Mouse (Mus musculus) layer of hippocampus, postnatal 14 days (tissue): ENCODE measurements around the gene Smarcad1. TPM values are rescaled to one million over a fixed set of nuclear protein-coding genes. Genes with fewer than 3 reads are reported as not detected.
A peak's percentile ranks its signal among the peaks of the same experiment; 100 is the strongest.
"Not testable (repeated sequence)": the region's sequence is repeated elsewhere in the genome, so short reads cannot be mapped to it uniquely, and the experiment has no call there.

ENCODE experiments used
- DNase-seq, 2 experiments: peaks; one replicate each; pipeline ENCODE4 v3.0.0; 2021 to 2022; ENCODE audit warnings: low spot score in 2 of 2, mixed read lengths in 1 of 2
- long read RNA-seq, 2 experiments: library from polyadenylated mRNA; stranded (forward); transcript quantifications; one replicate each; pipeline ENCODE4 v2.0.0; 2021
- total RNA-seq, 2 experiments: library from RNA; stranded (reverse); gene quantifications; 2 replicates each; pipeline ENCODE4 v1.2.3; 2021

The Smarcad1 gene
- 10 to 100 TPM; 47.1 to 48.3 TPM for total RNA-seq
- long read RNA-seq, experiment 1, full-length matches to known transcripts, result 5 of 11 reads
- long read RNA-seq, experiment 1, partial matches to known transcripts, result 3 of 11 reads
- long read RNA-seq, experiment 1, other reads (novel, unspliced or antisense), result 3 of 11 reads
- long read RNA-seq, experiment 2, full-length matches to known transcripts, result 13 of 21 reads
- long read RNA-seq, experiment 2, partial matches to known transcripts, result 2 of 21 reads
- long read RNA-seq, experiment 2, other reads (novel, unspliced or antisense), result 6 of 21 reads

DNA sequence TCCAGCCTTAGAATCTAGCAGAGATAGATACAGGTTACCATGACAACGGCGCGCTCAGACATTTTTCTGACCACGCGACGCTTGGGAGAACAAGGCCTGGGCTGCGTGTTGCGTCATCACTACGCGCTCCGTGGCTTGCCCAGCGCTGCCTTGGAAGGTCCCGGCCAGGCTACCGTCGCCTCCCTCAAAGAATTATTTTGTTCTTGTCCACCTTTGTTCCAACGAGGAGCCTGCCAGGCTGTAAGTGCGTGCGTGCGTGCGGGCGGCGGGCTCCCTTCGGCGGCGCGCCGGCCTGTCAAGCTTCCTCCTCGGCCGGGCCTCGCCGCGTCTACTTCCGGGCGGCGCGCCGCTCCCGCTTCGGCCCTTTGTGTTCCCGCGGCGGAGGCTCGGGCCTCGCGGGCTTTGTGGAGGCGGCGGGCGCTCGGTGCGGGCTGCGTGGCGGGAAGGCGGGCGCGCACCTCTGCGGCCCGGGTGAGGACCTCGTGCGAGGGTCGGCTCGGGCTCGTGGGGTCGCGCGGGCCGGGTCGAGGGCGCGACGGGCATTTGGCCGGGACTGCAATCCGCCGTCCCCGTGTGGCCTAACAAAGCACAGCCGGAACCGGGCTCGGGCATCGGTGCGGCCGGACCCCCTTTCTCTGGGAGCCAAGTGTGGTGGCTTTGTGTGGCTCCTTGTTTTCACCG, at the start of gene Smarcad1:
Gene Smarcad1 (plus strand): TSS at position 93 of the 681 bp plus-strand sequence.
- peak; percentile 96 for DNase-seq

DNA sequence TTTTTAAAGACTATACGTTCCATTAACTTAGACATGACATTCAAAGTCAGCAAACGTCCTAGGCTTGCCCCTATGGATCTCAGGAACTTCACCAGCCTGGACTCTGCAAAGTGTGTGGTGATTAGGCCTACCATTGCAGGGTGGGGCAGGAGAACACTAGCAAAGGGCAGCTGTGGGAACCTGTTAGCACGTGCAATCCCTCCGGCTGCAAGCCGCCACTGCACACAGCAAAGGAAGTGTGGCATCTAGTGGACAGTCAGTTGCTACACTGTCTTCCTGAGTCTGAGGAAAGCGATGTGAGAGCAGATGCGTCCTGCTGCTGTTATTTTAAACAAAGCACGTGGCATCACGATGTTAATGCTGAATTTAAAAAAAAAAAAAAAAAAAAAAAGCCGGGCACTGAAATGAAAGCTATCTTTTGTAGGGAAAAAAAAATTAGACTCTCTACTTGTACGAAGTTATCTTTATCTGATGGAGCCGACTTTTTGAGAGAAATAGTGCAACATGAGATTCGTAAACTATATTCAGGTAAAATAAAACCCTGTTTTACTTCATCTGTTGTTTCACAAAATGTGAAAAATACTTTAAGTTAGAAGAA, 45.5 kb upstream of the Smarcad1 start:
- DNase-seq, result peak; percentile 3 to 4

DNA sequence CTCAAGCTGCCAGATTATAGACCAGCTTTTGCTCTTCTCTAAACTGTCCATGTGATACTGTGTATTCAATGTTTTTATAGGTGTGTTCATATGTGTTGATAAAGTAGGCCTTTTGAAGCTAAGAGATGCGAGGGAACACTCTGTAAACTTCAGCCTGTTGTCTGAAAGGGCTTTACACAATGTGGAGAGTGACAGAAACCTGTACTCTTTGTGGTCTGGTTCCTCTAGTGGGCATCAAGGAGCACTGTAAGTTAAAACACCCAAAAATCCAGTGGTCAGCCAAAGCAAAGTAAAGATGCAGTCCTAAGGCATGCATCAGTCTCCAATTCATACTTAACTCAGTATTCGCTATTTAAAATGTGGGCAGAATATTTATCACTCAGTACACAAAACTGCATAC, 44.6 kb upstream of the Smarcad1 start:
- DNase-seq, result no peak

DNA sequence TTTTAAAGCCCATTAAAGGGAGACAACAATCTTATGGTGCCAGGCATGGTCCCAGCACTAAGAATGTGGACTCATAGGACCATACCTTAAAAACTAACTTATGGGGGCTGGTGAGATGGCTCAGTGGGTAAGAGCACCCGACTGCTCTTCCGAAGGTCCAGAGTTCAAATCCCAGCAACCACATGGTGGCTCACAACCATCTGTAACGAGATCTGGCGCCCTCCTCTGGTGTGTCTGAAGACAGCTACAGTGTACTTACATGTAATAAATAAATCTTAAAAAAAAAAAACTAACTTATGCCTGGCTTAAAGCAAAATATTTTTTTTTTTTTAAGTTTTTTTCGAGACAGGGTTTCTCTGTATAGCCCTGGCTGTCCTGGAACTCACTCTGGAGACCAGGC, 41.6 kb upstream of the Smarcad1 start:
- not testable (repeated sequence) for DNase-seq

DNA sequence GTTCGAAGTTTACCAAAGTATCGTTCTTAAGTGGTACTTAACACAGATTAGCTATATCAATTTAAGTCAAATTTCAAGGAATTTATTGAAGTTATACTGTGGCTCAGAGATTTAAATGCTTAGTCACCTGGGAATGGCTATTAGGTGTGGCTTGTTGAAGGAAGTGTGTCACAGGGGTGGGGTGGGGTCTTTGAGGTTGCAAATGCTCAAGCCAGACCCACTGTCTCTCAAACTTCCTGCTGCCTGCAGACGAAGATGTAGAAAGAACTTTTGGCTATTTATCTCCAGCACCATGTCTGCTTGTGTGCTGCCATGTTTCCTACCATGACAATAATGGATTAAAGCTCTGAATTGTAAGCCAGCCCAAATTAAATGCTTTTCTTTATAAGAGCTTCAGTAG, 40.2 kb upstream of the Smarcad1 start:
- no peak for DNase-seq

DNA sequence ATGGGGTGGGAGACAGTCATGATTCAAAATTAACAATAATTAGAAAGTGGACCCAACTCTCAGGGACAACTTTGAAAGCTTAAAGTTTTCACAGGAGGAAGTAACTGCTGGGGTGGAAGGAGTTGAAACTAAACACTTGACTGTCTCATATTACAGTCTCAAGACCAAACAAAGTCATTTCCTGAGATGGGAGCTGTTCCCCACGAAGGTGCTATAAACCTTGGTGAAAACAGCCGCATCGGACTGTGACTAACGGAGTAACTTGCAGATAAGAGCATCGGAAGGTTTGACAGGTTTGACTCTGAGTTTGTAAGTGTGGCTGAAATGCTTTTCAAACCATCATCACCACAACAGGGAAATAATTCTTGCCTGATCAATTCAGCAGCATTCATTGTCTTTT, 33.5 kb upstream of the Smarcad1 start:
- DNase-seq, result no peak

DNA sequence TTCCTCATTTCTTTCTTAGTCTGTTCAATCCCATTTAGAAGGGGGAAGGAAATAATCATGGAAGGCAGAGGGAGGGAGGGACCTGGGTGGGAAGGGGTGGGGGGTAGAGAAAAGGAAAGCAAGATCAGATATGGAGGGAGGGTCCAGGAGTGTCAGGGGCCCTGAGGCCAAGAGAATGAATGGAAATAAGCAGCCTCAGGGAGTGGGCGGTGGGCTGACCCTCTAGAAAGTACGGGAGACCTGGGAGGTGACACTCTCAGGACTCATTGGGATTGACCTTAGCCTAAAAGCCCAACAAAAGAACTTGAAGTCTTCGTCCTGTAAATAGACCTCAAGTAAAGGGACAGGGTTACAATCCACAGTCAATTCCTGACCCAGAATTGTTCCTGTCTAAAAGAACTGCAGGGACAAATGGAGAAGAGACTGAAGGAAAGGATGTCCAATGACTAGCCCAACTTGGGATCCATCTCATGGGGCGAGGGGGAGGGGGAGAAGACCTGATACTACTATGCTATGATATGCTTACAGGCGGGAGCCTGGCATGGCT, 30.9 kb upstream of the Smarcad1 start:
- no peak for DNase-seq

DNA sequence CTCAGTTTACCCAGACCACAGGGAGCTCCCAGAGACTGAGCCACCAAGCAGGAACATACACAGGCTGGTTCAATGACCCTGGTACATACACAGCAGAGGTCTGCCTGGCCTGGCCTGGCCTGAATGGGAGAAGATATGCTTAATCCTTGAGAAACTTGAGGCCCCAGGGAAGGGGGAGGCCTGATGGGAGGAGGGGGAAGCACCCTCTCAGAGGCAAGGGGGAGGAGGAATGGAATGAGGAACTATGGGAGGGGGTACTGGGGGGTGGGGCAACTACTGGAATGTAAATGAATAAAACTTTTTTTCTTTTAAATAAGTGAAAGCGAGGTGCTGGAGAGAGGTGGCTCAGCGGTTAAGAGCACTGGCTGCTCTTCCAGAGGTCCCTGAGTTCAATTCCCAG, 30.2 kb upstream of the Smarcad1 start:
- DNase-seq, result no peak

DNA sequence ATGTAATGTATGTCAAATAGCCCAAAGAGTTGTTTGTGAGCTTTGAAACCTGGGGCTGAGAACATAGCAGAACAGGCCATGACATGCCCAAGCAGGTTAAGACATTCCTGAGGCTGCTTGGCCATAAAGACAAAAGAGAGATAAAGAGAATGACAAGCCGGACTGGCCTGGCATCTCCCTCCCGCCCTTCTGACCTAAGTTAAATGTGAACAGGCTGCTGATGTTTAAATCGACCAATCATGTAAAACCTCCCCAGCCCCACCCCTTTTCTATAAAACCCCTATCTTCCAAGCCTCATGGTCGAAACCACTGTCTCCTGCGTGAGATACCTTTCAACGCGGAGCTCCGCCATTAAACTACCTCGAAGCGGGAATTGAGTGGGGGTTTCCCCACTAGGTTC, 24.8 kb upstream of the Smarcad1 start:
- no peak for DNase-seq

DNA sequence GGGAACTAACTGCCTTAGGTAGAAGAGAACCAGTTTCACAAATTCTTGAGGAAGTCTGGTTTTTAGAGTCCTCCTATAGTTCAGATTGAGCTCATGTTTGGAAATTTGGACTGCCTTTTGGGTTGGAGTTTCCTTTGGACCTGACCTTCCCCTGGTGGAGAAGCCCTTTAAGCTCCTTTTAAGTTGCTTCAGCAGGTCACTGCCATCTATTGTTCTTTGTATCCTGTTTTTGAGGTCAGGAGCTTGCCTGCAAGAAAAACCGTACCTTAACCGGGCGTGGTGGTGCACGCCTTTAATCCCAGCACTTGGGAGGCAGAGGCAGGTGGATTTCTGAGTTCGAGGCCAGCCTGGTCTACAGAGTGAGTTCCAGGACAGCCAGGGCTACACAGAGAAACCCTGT, 23.4 kb upstream of the Smarcad1 start:
- not testable (repeated sequence) for DNase-seq

DNA sequence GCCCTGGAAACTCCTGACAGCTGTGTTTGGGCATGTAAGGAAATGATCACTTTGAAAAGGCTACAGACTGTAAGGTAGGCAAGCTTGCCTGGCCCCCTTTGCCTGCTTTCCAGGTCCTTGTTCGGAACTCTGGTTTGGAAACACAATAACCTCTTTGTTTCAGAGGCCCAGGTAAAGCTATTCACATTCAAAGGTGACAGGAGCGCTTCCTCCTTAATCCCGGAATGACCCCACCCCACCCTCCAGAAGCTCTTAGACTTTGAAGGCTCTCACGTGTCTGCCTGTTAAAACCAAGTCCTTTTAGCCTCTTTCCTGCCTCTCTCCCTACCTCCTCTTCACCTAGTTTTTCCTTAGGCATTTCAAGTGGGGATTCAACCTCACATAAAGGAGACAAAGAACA, 20.5 kb upstream of the Smarcad1 start:
- DNase-seq, result no peak

DNA sequence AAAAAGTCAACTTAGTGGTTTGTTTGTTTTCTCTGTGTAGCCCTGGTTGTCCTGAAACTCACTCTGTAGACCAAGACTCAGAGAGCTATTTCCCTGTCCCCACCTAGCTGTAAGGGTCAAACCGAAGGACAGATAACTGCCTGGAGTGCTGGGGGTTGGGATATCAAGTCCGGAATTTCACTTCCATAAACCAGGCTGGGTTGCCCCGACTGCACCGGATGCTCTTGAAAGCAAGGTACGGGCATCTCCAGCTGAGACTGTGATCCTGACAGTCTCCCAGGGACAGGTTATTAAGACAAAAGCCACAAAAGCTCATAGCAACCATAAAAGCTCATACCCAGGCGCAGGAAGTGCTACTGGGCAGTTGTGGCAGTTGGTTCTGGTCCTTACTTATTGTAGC, 19.3 kb upstream of the Smarcad1 start:
- DNase-seq, result no peak

DNA sequence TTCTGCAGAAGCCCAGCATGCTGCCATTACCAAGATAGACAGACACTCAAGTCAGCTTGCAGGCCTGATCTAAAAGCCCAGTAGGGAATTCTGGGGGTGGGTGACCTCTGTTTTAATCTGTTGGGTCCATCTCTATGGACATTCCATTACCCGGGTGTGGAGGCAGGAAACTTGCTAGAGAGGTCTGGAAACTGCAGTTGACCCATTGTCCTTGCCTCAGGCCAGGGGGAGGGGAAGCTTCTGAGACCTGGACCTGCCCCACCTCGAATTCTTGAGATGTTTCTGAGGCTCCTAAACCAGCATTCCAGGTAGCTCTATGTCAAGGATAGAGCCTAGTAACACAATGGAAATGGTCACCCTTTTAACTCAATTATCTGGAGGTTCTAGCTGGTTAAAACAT, 17.7 kb upstream of the Smarcad1 start:
- no peak for DNase-seq

DNA sequence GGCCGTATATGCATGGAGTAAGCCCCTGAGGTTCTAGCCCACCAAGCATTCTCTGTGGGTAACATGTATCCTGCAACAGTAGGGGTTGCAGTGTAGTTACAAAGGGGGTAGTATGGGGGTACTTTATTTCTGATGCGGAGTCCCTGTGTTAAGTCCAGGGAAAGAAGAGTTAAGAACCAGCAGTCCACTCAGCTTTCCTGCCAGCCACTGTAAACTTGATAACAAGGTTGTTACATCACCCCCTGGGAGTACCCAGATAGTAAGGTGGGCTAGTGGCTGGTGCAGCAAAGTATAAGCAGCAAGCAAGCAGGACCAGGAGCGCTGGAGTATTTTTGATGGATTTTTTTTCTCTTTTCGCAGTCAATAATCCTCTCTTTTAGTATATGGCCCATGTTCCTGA, 17.3 kb upstream of the Smarcad1 start:
- DNase-seq, result no peak

DNA sequence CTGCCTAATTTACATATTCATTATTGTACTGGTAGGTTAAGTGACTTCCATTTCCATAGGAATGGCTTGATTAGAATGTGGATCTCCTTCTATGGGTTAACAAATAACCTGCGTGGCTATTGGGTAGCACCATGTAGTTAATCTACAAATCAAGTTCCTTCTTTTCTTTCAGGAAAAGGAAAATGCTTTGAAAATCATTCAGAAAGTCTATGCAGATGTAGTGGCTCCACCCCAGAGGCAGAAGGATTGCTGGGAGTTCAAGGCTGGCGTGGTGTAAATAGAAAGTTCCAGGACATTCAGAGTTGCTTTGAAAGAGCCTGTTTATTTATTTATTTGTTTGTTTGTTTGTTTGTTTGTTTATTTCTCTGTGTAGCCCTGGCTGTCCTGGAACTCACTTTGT, 7.7 kb upstream of the Smarcad1 start:
- no peak for DNase-seq

DNA sequence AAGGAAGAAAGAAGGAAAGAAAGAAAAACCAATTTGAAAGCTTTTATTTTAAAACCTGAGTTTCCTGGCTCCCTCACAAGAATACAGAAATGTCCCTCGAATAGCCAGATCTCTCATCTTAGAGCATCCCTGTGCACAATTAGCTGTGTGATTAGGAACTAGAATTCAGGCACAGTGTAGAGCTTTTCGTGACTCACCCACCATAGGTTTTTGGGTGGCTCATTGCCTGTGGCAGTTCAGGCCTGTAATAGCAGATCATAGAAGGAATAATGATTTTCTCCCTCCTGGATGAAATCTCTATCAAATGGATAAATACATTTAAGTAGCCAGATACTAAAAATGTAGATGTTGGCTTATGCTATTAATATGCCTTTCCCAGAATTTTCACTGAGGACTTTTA, 6.9 kb upstream of the Smarcad1 start:
- no peak for DNase-seq

DNA sequence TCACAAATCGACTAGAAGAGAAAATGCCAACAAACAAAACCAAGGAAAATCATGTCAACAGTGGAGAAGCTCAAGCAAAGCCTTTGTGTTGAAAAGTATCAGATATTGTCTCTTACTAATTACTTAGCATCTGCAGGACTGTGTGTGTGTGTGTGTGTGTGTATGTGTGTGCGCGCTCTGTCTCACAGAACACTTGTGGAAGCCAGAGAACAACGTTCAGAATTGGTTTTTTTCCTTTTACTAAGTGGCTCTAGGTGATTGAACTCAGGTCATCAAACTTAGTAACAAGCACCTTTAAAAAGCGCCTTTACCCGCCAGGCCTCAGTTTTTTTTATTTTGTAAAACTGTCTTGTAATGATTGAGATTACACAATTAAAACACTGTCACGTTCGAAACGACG, 451 bp upstream of the Smarcad1 start:
- peak in 1 of 2 experiments; percentile 8 for DNase-seq

DNA sequence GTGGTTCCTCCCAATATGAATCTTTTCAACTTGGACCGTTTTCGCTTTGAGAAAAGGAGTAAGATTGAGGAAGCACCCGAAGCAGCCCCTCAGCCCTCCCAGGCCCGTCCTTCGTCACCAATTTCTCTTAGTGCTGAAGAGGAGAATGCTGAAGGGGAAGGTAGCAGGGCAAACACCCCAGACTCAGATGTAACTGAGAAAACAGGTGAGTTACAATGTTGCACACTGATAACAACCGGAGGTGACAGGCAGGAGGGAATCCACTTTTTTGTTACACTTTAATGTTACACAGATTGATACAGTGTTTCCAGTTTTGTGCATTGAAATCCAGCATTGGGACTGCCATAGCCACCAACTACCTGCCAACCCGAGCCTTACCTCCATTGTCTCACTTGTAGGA, 858 bp downstream of the Smarcad1 start:
- DNase-seq, result no peak

DNA sequence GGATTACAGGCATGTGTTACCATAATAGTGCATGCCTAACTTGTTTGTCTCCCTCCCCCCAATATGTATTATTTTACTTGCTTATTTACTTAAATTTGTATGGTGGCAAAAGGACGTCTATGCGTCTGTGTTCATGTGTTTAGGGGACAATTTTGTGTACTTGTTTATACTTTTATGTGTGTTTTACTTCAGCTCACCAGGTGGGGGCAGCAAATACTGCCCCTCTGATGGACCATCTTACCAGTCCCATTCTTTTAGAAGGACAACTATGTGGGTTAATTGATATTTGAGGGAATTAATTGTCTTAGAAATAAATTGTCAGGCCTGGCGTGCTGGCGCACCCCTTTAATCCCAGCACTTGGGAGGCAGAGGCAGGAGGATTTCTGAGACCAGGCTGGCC, 6.7 kb downstream of the Smarcad1 start:
- no peak for DNase-seq

DNA sequence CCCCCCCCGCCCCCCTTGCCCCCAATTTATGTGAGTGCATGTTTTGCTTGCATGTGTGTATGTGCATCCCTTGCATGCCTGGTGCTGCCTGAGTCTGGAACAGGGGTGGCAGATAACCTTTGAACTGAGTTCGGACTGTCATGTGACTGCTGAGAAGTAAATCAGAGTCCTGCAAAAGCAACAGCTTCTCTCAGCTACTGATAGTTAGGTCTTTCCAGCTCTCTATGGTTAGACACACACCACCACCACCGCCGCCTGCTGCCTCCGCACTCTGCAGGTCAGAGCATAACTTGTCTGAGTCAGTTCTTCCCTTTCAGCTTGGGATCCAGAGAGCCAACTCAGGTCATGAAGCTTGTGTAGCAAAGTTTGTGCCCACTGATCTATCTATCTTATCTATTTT, 14.2 kb downstream of the Smarcad1 start:
- DNase-seq, result no peak

DNA sequence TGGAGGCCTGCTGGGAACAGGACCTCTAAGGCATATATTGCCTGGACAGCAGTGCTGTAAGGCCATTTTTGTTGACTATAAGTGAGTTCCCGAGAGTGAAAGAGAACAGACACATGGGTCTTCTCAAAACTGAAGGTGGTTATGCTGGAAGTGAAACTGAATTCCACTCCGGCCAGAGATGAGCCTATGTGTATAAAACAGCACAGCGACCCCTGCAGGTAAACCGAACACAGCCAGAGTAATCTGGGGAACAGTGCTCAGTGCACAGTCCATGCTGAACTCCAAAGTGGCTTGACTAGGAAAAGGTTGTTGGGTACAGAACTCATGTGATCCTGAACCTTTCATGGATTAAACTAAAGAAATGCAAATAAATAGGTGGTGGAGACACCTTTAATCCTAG, 14.8 kb downstream of the Smarcad1 start:
- not testable (repeated sequence) for DNase-seq

DNA sequence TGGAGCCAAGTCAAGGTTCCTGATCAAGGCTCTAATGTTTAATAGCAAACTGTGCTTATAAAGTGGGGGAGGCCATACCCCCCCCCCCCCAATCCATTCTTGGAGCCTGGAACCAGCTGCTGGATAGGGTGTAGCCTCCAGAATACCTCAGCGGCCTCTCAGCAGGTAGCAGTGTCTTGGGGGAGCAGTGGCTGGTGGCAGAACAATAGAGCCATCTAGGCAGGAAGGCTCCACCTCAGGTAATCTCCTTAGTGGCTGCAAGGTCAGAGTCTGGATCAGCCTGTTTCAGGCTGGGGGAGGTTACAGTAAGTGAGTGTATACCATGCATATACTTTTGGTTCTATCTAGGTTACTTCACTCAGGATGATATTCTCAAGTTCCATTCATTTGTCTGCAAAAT, 18.7 kb downstream of the Smarcad1 start:
- DNase-seq, result no peak
